Mouse (Mus musculus): ENCODE measurements around the gene Ppbp.

The Ppbp gene

GRCm38 (mm10) chr5:90768218-90768617, at the start of gene Ppbp:
TSS of gene Ppbp (plus strand) at chr5:90768518.
- no peak for DNase-seq (ENCODE audit: low read depth, low spot score)

- no peak for DNase-seq (ENCODE audit: low read depth, low spot score)
These were observed 45.7 kb upstream of the Ppbp start for GRCm38 (mm10) chr5:90722656-90723055.

GRCm38 (mm10) chr5:90728254-90728653, 40.1 kb upstream of the Ppbp start:
- no peak for DNase-seq (ENCODE audit: low read depth, low spot score)

GRCm38 (mm10) chr5:90731480-90731879, 36.8 kb upstream of the Ppbp start:
- DNase-seq (ENCODE audit: low read depth, low spot score), result no peak

- no peak for DNase-seq (ENCODE audit: low read depth, low spot score)
These were observed 26.3 kb upstream of the Ppbp start for GRCm38 (mm10) chr5:90742029-90742428.

- no peak for DNase-seq (ENCODE audit: low read depth, low spot score)
These were observed 14.4 kb upstream of the Ppbp start for GRCm38 (mm10) chr5:90753934-90754333.

- no peak for DNase-seq (ENCODE audit: low read depth, low spot score)
These were observed 10.2 kb upstream of the Ppbp start for GRCm38 (mm10) chr5:90758020-90758605.

GRCm38 (mm10) chr5:90759077-90760065, 8.9 kb upstream of the Ppbp start, which contains the start of gene Cxcl5:
TSS of gene Cxcl5 (plus strand) at chr5:90759360.
- DNase-seq (ENCODE audit: low read depth, low spot score), result no peak

GRCm38 (mm10) chr5:90760303-90760702, 8.0 kb upstream of the Ppbp start:
- DNase-seq (ENCODE audit: low read depth, low spot score), result no peak

GRCm38 (mm10) chr5:90760844-90761243, 7.5 kb upstream of the Ppbp start:
- DNase-seq (ENCODE audit: low read depth, low spot score), result no peak

- DNase-seq (ENCODE audit: low read depth, low spot score), result no peak
These were observed 6.5 kb upstream of the Ppbp start for GRCm38 (mm10) chr5:90761834-90762233.

GRCm38 (mm10) chr5:90763912-90764665, 4.2 kb upstream of the Ppbp start:
- no peak for DNase-seq (ENCODE audit: low read depth, low spot score)

- no peak for DNase-seq (ENCODE audit: low read depth, low spot score)
These were observed 2.3 kb upstream of the Ppbp start for GRCm38 (mm10) chr5:90765821-90766606.

- DNase-seq (ENCODE audit: low read depth, low spot score), result no peak
These were observed 3.1 kb downstream of the Ppbp start for GRCm38 (mm10) chr5:90771369-90771768.

- no peak for DNase-seq (ENCODE audit: low read depth, low spot score)
These were observed 3.7 kb downstream of the Ppbp start, which contains the start of gene Pf4 for GRCm38 (mm10) chr5:90771880-90772653. TSS of gene Pf4 (plus strand) at chr5:90772435.

GRCm38 (mm10) chr5:90775562-90775961, 7.2 kb downstream of the Ppbp start:
- no peak for DNase-seq (ENCODE audit: low read depth, low spot score)

GRCm38 (mm10) chr5:90777621-90778020, 9.3 kb downstream of the Ppbp start:
- no peak for DNase-seq (ENCODE audit: low read depth, low spot score)

GRCm38 (mm10) chr5:90778856-90779255, 10.5 kb downstream of the Ppbp start:
- DNase-seq (ENCODE audit: low read depth, low spot score), result no peak

GRCm38 (mm10) chr5:90783697-90784096, 15.4 kb downstream of the Ppbp start:
- DNase-seq (ENCODE audit: low read depth, low spot score), result no peak
